Mouse (Mus musculus) intestine, embryonic 14.5 days (tissue): Measurements from ENCODE around the gene Smarca4. TPM values are rescaled to one million over a fixed set of nuclear protein-coding genes. Genes with fewer than 3 reads are reported as not detected.
A peak's percentile ranks its signal among the peaks of the same experiment; 100 is the strongest.

ENCODE experiments used
- ATAC-seq: fragments of 200-750 bp; cut with Nextera tagmentation; replicated peaks from 2 replicates; pipeline ENCODE4 v1.8.0; 2017; ENCODE audit warnings: low read depth, moderate number of reproducible peaks, moderate TSS enrichment, moderate library complexity; ENCODE audit not compliant: low FRiP score, low TSS enrichment
- DNase-seq: peaks from one replicate; pipeline ENCODE4 v3.0.0-alpha.2; 2018; ENCODE audit warnings: low spot score
- H3K27ac ChIP-seq: fragments of 300-500 bp; sonication (generic); 2 replicates; pipeline ENCODE4 v1.5.1; 2014; ENCODE audit warnings: low read depth, mild to moderate bottlenecking, control low read depth
- H3K27me3 ChIP-seq: fragments of 300-500 bp; sonication (generic); replicated peaks from 2 replicates; pipeline ENCODE4 v1.6.1; 2014; ENCODE audit warnings: low read length, control low read depth; ENCODE audit not compliant: control insufficient read depth, insufficient read depth
- H3K36me3 ChIP-seq: fragments of 300-500 bp; sonication (generic); 2 replicates; pipeline ENCODE4 v1.6.1; 2014; ENCODE audit warnings: low read length, control low read depth; ENCODE audit not compliant: control insufficient read depth, insufficient read depth
- H3K4me1 ChIP-seq: fragments of 300-500 bp; sonication (generic); replicated peaks from 2 replicates; pipeline ENCODE4 v1.6.1; 2014; ENCODE audit warnings: low read length, control low read depth, mixed read lengths; ENCODE audit not compliant: control insufficient read depth, insufficient read depth
- H3K4me2 ChIP-seq: fragments of 300-500 bp; sonication (generic); 2 replicates; pipeline ENCODE4 v1.6.1; 2014; ENCODE audit warnings: low read length
- H3K4me3 ChIP-seq: fragments of 300-500 bp; sonication (generic); 2 replicates; pipeline ENCODE4 v1.5.1; 2014; ENCODE audit warnings: low read depth, low read length, control low read depth, mixed read lengths
- H3K9ac ChIP-seq: fragments of 300-500 bp; sonication (generic); 2 replicates; pipeline ENCODE4 v1.6.1; 2014; ENCODE audit warnings: mild to moderate bottlenecking, low read length
- H3K9me3 ChIP-seq: fragments of 300-500 bp; sonication (generic); 2 replicates; pipeline ENCODE4 v1.6.1; 2016; ENCODE audit warnings: low read length, control low read depth; ENCODE audit not compliant: control insufficient read depth
- WGBS: fragments of 180-500 bp; shearing (Covaris S2); extraction: QIAGEN DNeasy Blood & Tissue Kit; methylation state at CpG from one replicate; pipeline ENCODE4 v1.1.7; 2014; 5-methylcytosine and 5-hydroxymethylcytosine counted together
- polyA plus RNA-seq: library from polyadenylated mRNA; unstranded; fragments of >200 nt; fragmentation: Nextera tagmentation; extraction: Ambion mirVana; gene quantifications from 2 replicates; pipeline ENCODE4 v1.2.1, GENCODE M21; 2014

Gene Smarca4
- polyA plus RNA-seq, 1 experiment from 2014 or later = 92.6 TPM

DNA sequence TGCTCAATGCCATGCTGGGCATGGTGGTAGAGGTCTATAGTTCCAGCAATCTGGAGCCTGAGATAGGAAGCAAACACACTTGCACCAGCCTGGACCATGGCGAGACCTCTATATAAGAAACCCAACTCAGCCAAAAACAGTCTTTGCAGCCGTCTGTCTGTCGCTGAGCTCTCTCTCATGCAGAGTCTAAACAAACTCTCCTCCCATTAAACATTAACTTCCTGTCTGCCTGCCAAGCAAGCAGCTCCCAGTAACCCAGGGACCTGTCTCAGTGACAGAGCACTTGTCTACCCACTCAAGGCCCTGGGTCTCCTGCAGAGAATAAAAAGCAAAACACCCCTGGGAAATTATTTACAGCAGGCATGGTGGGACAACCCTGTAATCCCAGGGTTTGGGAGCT is 120.6 kb downstream of the Smarca4 start:
- ATAC-seq = no peak
- no peaks in the 10 kb centered on the region for H3K9me3 ChIP-seq
- H3K36me3 ChIP-seq = peaks cover 98% of the 10 kb centered on the region
- DNase-seq = no peak
- 32% methylated on average over 3 of the region's 3 CpGs for WGBS
- H3K27me3 ChIP-seq = no peaks in the 10 kb centered on the region
- no peaks in the 10 kb centered on the region for H3K4me1 ChIP-seq
- no peak overlapping the region for H3K9ac ChIP-seq
- H3K4me3 ChIP-seq = no peak overlapping the region
- H3K4me2 ChIP-seq = no peak overlapping the region
- no peak overlapping the region for H3K27ac ChIP-seq

DNA sequence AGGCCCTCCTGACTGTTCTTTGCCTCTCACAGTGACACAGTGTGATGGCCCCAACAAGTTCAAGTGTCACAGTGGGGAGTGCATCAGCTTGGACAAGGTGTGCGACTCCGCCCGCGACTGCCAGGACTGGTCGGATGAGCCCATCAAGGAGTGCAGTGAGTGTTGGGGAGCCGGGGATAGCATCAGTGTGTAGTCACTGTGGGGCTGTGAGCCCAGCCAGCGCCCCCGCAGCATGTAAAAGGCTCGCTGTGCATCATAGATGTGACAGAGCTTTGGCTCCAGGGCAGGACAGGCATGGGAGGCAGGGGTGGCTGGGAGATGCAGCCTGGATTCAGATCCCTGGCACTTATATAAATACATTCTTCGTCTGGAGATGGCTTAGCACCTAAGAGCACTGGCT is 121.2 kb downstream of the Smarca4 start:
- H3K36me3 ChIP-seq = peaks cover 98% of the 10 kb centered on the region
- no peak overlapping the region for H3K4me3 ChIP-seq
- 89% methylated on average over 10 of the region's 10 CpGs for WGBS
- H3K4me2 ChIP-seq = no peak overlapping the region
- no peaks in the 10 kb centered on the region for H3K9me3 ChIP-seq
- no peak overlapping the region for H3K9ac ChIP-seq
- H3K4me1 ChIP-seq = no peaks in the 10 kb centered on the region
- DNase-seq = no peak
- no peaks in the 10 kb centered on the region for H3K27me3 ChIP-seq
- no peak overlapping the region for H3K27ac ChIP-seq
- no peak for ATAC-seq

DNA sequence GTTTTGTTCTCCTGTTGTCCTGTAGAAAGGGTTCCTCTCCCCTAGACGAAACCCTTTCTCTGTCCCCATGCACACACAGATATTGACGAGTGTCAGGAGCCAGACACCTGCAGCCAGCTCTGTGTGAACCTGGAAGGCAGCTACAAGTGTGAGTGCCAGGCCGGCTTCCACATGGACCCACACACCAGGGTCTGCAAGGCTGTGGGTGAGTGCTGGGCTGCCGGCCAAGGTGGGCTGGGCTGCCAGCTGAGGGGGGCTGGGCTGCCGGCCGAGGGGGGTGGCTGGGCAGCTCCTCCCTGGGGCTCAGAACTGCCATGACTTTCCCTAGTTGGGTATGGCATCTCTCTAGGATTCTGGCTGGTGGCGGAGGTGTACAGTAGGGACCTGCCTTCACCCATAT is 122.8 kb downstream of the Smarca4 start:
- Histone ChIP-seq H3K36me3 (peaks cover 94% of the 10 kb centered on the region), H3K4me2 (no peak overlapping the region), H3K27ac (no peak overlapping the region), H3K4me1 (no peaks in the 10 kb centered on the region), H3K9ac (no peak overlapping the region), H3K4me3 (no peak overlapping the region), H3K9me3 (no peaks in the 10 kb centered on the region), H3K27me3 (no peaks in the 10 kb centered on the region)
- ATAC-seq (no peak), DNase-seq (no peak)
- 93% methylated on average over 7 of the region's 7 CpGs for WGBS

DNA sequence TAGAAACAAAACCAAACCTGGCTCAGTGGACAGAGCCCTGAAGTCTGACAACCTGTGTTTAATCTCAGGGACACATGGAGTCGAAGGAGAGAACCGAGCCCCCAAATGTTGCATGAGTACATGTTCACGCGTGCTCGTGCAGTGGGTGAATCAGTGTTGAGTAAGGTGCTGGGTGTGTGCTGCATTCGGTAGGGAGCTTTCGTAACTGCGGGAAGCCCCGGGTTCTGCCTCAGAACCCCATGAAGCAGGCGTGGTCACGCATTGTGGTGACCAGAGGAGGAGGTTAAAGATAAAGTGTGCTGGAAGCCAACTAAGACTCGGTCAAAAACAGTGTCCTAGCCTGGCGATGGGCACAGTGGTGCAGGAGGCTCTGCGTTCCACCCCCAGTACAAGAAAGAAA is 124.5 kb downstream of the Smarca4 start:
- Histone ChIP-seq H3K4me1 (no peaks in the 10 kb centered on the region), H3K4me3 (no peak overlapping the region), H3K4me2 (no peak overlapping the region), H3K36me3 (peaks cover 94% of the 10 kb centered on the region), H3K9ac (no peak overlapping the region), H3K9me3 (no peaks in the 10 kb centered on the region), H3K27me3 (no peaks in the 10 kb centered on the region), H3K27ac (no peak overlapping the region)
- ATAC-seq = no peak
- WGBS = 96% methylated on average over 14 of the region's 14 CpGs
- DNase-seq = no peak

DNA sequence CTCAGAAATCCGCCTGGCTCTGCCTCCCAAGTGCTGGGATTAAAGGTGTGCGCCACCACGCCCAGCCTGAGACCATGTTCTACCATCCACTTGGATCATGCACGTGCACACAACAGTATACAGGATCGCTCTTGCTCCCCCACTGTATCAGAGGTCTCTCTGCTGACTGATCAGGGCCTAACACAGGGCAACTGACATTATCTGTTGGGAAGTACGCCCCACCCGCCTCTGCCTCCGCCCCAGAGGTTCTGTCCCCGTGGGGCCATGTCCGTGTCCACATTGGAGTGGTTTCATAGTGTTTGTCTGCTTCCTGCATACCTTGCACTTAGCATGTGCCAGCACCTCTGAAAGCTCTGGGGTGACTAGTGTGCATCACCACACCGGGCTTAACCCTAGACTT is 125.5 kb downstream of the Smarca4 start:
- 90% methylated on average over 11 of the region's 11 CpGs for WGBS
- no peak for DNase-seq
- no peaks in the 10 kb centered on the region for H3K9me3 ChIP-seq
- ATAC-seq = no peak
- H3K36me3 ChIP-seq = peaks cover 95% of the 10 kb centered on the region
- no peak overlapping the region for H3K9ac ChIP-seq
- H3K27me3 ChIP-seq = no peaks in the 10 kb centered on the region
- no peak overlapping the region for H3K4me3 ChIP-seq
- H3K27ac ChIP-seq = no peak overlapping the region
- no peak overlapping the region for H3K4me2 ChIP-seq
- no peaks in the 10 kb centered on the region for H3K4me1 ChIP-seq

DNA sequence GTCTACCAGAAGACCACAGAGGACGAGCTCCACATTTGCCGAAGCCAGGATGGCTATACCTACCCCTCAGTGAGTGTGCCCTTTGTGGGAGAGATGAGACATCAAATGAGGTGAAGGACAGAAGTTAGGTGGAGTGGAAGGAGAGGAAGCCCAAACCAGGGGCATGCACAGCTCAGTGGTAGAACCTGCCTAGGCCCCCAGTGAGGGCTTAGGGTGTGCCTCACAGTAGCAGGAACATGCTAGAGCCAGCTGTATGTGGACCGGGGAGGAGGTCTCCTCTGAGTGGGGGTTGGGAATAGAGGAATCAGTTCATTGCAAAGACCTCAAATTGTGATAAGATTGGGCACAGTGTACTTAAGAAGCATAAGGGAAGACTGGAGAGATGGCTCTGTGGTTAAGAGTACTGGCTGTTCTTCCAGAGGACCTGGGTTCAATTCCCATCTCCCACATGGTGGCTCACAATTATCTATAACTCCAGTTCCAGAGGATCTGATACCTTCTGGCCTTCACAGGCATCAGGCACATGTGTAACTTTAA is 131.3 kb downstream of the Smarca4 start:
- peak overlapping the region; percentile 29; the same call in 1 of the 2 replicates for H3K27ac ChIP-seq
- H3K27me3 ChIP-seq = no peaks in the 10 kb centered on the region
- no peak for ATAC-seq
- H3K9me3 ChIP-seq = no peaks in the 10 kb centered on the region
- no peak overlapping the region for H3K4me2 ChIP-seq
- peaks cover 6% of the 10 kb centered on the region; the same call in 1 of the 2 replicates for H3K4me1 ChIP-seq
- DNase-seq = no peak
- H3K4me3 ChIP-seq = no peak overlapping the region
- 81% methylated on average over 3 of the region's 3 CpGs for WGBS
- peaks cover 75% of the 10 kb centered on the region for H3K36me3 ChIP-seq
- no peak overlapping the region for H3K9ac ChIP-seq

DNA sequence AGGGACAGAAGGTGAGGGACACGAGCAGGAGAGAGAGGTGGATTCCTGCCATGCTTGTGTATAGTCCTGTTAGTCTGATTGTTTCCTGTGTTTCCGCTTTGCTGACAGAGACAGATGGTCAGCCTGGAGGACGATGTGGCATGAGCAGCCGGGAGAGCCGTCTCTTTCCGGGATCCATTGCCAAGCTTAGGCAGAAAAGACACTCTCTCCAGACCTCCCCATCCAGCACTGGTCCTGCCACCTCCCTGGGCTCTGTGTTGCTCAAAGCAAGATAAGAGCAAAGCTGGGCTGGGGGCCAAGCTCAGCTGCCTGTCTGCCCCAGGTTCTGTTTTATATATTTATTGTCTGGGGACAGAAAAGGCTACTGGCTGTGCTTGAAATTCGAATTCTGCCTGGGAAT is 132.1 kb downstream of the Smarca4 start:
- H3K4me1 ChIP-seq = peaks cover 8% of the 10 kb centered on the region; the same call in 1 of the 2 replicates
- peak overlapping the region; percentile 29; the same call in 1 of the 2 replicates for H3K27ac ChIP-seq
- H3K4me3 ChIP-seq = no peak overlapping the region
- H3K9ac ChIP-seq = no peak overlapping the region
- DNase-seq (no peak), ATAC-seq (no peak)
- WGBS = 52% methylated on average over 7 of the region's 7 CpGs
- no peaks in the 10 kb centered on the region for H3K27me3 ChIP-seq
- no peak overlapping the region for H3K4me2 ChIP-seq
- no peaks in the 10 kb centered on the region for H3K9me3 ChIP-seq
- peaks cover 67% of the 10 kb centered on the region for H3K36me3 ChIP-seq

DNA sequence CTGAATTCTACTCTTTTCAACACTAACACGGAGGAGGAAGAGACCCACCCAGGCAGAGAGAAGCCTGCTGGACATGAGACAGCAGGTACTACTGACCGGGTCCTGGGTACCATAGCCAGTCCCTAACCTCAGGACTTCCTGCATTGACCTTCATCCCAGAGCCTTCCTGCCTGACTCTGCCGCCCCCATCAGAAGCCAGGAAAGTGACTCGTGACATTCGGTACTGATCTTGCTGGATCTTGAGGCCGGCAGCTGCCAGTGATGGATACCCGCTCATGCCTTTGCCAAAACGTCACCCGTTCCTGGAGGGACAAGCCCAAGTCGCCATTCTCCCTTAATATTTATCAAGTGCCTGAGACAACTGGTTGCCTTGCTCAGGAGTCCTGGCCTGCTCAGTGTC is 132.5 kb downstream of the Smarca4 start:
- DNase-seq (no peak), ATAC-seq (no peak)
- Histone ChIP-seq H3K27me3 (no peaks in the 10 kb centered on the region), H3K9me3 (no peaks in the 10 kb centered on the region), H3K4me2 (no peak overlapping the region), H3K27ac (0 out of 2 replicates have a peak overlapping the region, but pooled peaks have one; percentile 8), H3K4me1 (peaks cover 8% of the 10 kb centered on the region; the same call in 1 of the 2 replicates), H3K4me3 (no peak overlapping the region), H3K9ac (no peak overlapping the region), H3K36me3 (peaks cover 66% of the 10 kb centered on the region)
- whole genome bisulfite sequencing = 81% methylated on average over 10 of the region's 10 CpGs

DNA sequence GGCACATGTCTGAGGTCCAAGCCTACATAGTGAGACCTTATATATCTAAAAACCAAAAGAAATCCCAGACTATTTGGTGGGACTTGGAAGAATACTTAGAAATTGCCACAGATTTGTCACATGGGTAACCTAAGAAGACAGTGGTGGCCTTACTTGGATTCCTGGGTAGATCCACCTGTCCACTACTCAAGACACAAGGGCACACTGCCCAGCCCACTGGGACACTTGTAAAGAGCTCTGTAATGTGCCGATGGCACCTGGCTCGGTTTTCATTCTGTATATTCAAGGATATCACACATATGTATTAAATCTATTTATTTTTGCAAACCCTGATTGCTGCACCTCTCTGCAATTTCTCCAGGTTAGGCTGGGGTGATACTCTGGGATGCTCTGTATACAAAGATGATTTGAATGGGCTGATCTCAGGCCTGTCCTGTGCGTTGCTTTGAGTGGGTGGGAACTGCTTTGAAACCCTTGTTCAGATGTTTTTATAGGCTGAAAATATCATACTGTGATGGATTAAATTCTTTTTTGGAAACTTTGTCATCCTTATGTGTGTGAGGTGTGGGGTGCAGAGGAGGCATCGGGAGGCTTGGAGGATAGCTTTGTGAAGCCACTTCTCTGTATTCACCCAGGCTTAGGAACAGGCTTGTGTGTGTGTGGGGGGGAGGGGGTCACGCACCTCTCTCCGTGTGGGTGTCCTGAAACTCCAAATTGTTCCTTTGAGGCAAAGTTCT is 133.6 kb downstream of the Smarca4 start:
- no peak overlapping the region for H3K4me3 ChIP-seq
- WGBS = 94% methylated on average over 6 of the region's 6 CpGs
- no peak for ATAC-seq
- H3K4me1 ChIP-seq = peaks cover 16% of the 10 kb centered on the region; the same call in 1 of the 2 replicates
- DNase-seq = no peak
- no peaks in the 10 kb centered on the region for H3K27me3 ChIP-seq
- H3K27ac ChIP-seq = no peak overlapping the region
- no peak overlapping the region for H3K9ac ChIP-seq
- peaks cover 57% of the 10 kb centered on the region for H3K36me3 ChIP-seq
- no peaks in the 10 kb centered on the region for H3K9me3 ChIP-seq
- H3K4me2 ChIP-seq = no peak overlapping the region
